Mouse (Mus musculus): Measurements from ENCODE around the gene Mphosph9. TPM values are rescaled to one million over a fixed set of nuclear protein-coding genes. Genes with fewer than 3 reads are reported as not detected.

Mphosph9 gene
- polyA plus RNA-seq, 1 experiment from 2014 or later: 20.2 TPM

GRCm38 (mm10) chr5:124223574-124223973 lies 104.2 kb downstream of the Mphosph9 start:
- Histone ChIP-seq H3K9me3 (ENCODE audit: control insufficient read depth, low read depth, low read length) (no peaks in the 10 kb centered on the region), H3K4me1 (ENCODE audit: control insufficient read depth, insufficient read depth, low read length) (peaks cover 8% of the 10 kb centered on the region; the same call in 1 of the 2 replicates), H3K4me3 (ENCODE audit: low read depth, low read length) (no peak overlapping the region), H3K9ac (replicated peaks; ENCODE audit: low read depth, low read length) (no peak overlapping the region), H3K4me2 (replicated peaks; ENCODE audit: low read depth, low read length) (no peak overlapping the region), H3K27me3 (ENCODE audit: control insufficient read depth, insufficient read depth, low read length) (no peaks in the 10 kb centered on the region), H3K36me3 (ENCODE audit: control insufficient read depth, insufficient read depth, low read length) (no peaks in the 10 kb centered on the region), H3K27ac (ENCODE audit: low read length) (no peak overlapping the region)
- WGBS: 70% methylated on average over 8 of the region's 8 CpGs
- no peak for ATAC-seq (ENCODE audit: insufficient number of reproducible peaks, insufficient read depth, low FRiP score, low read depth)

- Histone ChIP-seq H3K27ac (ENCODE audit: low read length) (no peak overlapping the region), H3K9me3 (ENCODE audit: control insufficient read depth, low read depth, low read length) (no peaks in the 10 kb centered on the region), H3K4me3 (ENCODE audit: low read depth, low read length) (no peak overlapping the region), H3K36me3 (ENCODE audit: control insufficient read depth, insufficient read depth, low read length) (no peaks in the 10 kb centered on the region), H3K4me1 (ENCODE audit: control insufficient read depth, insufficient read depth, low read length) (peaks cover 8% of the 10 kb centered on the region; the same call in 1 of the 2 replicates), H3K4me2 (replicated peaks; ENCODE audit: low read depth, low read length) (no peak overlapping the region), H3K27me3 (ENCODE audit: control insufficient read depth, insufficient read depth, low read length) (no peaks in the 10 kb centered on the region), H3K9ac (replicated peaks; ENCODE audit: low read depth, low read length) (no peak overlapping the region)
- WGBS: 78% methylated on average over 11 of the region's 11 CpGs
- no peak for ATAC-seq (ENCODE audit: insufficient number of reproducible peaks, insufficient read depth, low FRiP score, low read depth)
Measured at GRCm38 (mm10) chr5:124222696-124223095, 105.1 kb downstream of the Mphosph9 start.

GRCm38 (mm10) chr5:124221736-124222040 lies 106.1 kb downstream of the Mphosph9 start:
- Histone ChIP-seq H3K4me1 (ENCODE audit: control insufficient read depth, insufficient read depth, low read length) (peaks cover 8% of the 10 kb centered on the region; the same call in 1 of the 2 replicates), H3K4me2 (replicated peaks; ENCODE audit: low read depth, low read length) (no peak overlapping the region), H3K4me3 (ENCODE audit: low read depth, low read length) (no peak overlapping the region), H3K9me3 (ENCODE audit: control insufficient read depth, low read depth, low read length) (no peaks in the 10 kb centered on the region), H3K27me3 (ENCODE audit: control insufficient read depth, insufficient read depth, low read length) (no peaks in the 10 kb centered on the region), H3K27ac (ENCODE audit: low read length) (no peak overlapping the region), H3K9ac (replicated peaks; ENCODE audit: low read depth, low read length) (no peak overlapping the region), H3K36me3 (ENCODE audit: control insufficient read depth, insufficient read depth, low read length) (no peaks in the 10 kb centered on the region)
- ATAC-seq (ENCODE audit: insufficient number of reproducible peaks, insufficient read depth, low FRiP score, low read depth): no peak
- 76% methylated on average over 7 of the region's 7 CpGs for WGBS

GRCm38 (mm10) chr5:124221037-124221735 lies 106.6 kb downstream of the Mphosph9 start:
- H3K9ac ChIP-seq (replicated peaks; ENCODE audit: low read depth, low read length): no peak overlapping the region
- no peak overlapping the region for H3K27ac ChIP-seq (ENCODE audit: low read length)
- no peak overlapping the region for H3K4me3 ChIP-seq (ENCODE audit: low read depth, low read length)
- H3K4me1 ChIP-seq (ENCODE audit: control insufficient read depth, insufficient read depth, low read length): peaks cover 8% of the 10 kb centered on the region; the same call in 1 of the 2 replicates
- H3K36me3 ChIP-seq (ENCODE audit: control insufficient read depth, insufficient read depth, low read length): no peaks in the 10 kb centered on the region
- H3K9me3 ChIP-seq (ENCODE audit: control insufficient read depth, low read depth, low read length): no peaks in the 10 kb centered on the region
- no peaks in the 10 kb centered on the region for H3K27me3 ChIP-seq (ENCODE audit: control insufficient read depth, insufficient read depth, low read length)
- WGBS: 36% methylated on average over 7 of the region's 7 CpGs
- ATAC-seq (ENCODE audit: insufficient number of reproducible peaks, insufficient read depth, low FRiP score, low read depth): peak; percentile 50; the same call in 1 of the 2 replicates
- no peak overlapping the region for H3K4me2 ChIP-seq (replicated peaks; ENCODE audit: low read depth, low read length)

GRCm38 (mm10) chr5:124220551-124220950 lies 107.2 kb downstream of the Mphosph9 start:
- WGBS: 87% methylated on average over 5 of the region's 5 CpGs

GRCm38 (mm10) chr5:124219431-124219830 lies 108.3 kb downstream of the Mphosph9 start:
- Histone ChIP-seq H3K27ac (ENCODE audit: low read length) (no peak overlapping the region), H3K4me2 (replicated peaks; ENCODE audit: low read depth, low read length) (no peak overlapping the region), H3K4me3 (ENCODE audit: low read depth, low read length) (no peak overlapping the region), H3K9me3 (ENCODE audit: control insufficient read depth, low read depth, low read length) (no peaks in the 10 kb centered on the region), H3K4me1 (ENCODE audit: control insufficient read depth, insufficient read depth, low read length) (peaks cover 8% of the 10 kb centered on the region; the same call in 1 of the 2 replicates), H3K9ac (replicated peaks; ENCODE audit: low read depth, low read length) (no peak overlapping the region), H3K27me3 (ENCODE audit: control insufficient read depth, insufficient read depth, low read length) (no peaks in the 10 kb centered on the region), H3K36me3 (ENCODE audit: control insufficient read depth, insufficient read depth, low read length) (no peaks in the 10 kb centered on the region)
- WGBS: 92% methylated on average over 10 of the region's 10 CpGs
- no peak for ATAC-seq (ENCODE audit: insufficient number of reproducible peaks, insufficient read depth, low FRiP score, low read depth)

More at GRCm38 (mm10) chr5:124220551-124220950, 107.2 kb downstream of the Mphosph9 start:
- ATAC-seq (ENCODE audit: insufficient number of reproducible peaks, insufficient read depth, low FRiP score, low read depth): no peak
- Histone ChIP-seq H3K4me2 (replicated peaks; ENCODE audit: low read depth, low read length) (no peak overlapping the region), H3K27me3 (ENCODE audit: control insufficient read depth, insufficient read depth, low read length) (no peaks in the 10 kb centered on the region), H3K9me3 (ENCODE audit: control insufficient read depth, low read depth, low read length) (no peaks in the 10 kb centered on the region), H3K27ac (ENCODE audit: low read length) (no peak overlapping the region), H3K4me3 (ENCODE audit: low read depth, low read length) (no peak overlapping the region), H3K9ac (replicated peaks; ENCODE audit: low read depth, low read length) (no peak overlapping the region), H3K36me3 (ENCODE audit: control insufficient read depth, insufficient read depth, low read length) (no peaks in the 10 kb centered on the region), H3K4me1 (ENCODE audit: control insufficient read depth, insufficient read depth, low read length) (peaks cover 8% of the 10 kb centered on the region; the same call in 1 of the 2 replicates)

GRCm38 (mm10) chr5:124218986-124219385 lies 108.8 kb downstream of the Mphosph9 start:
- Histone ChIP-seq H3K9me3 (ENCODE audit: control insufficient read depth, low read depth, low read length) (no peaks in the 10 kb centered on the region), H3K4me2 (replicated peaks; ENCODE audit: low read depth, low read length) (no peak overlapping the region), H3K27me3 (ENCODE audit: control insufficient read depth, insufficient read depth, low read length) (no peaks in the 10 kb centered on the region), H3K4me3 (ENCODE audit: low read depth, low read length) (no peak overlapping the region), H3K9ac (replicated peaks; ENCODE audit: low read depth, low read length) (no peak overlapping the region), H3K4me1 (ENCODE audit: control insufficient read depth, insufficient read depth, low read length) (peaks cover 8% of the 10 kb centered on the region; the same call in 1 of the 2 replicates), H3K36me3 (ENCODE audit: control insufficient read depth, insufficient read depth, low read length) (no peaks in the 10 kb centered on the region), H3K27ac (ENCODE audit: low read length) (no peak overlapping the region)
- no peak for ATAC-seq (ENCODE audit: insufficient number of reproducible peaks, insufficient read depth, low FRiP score, low read depth)
- 65% methylated on average over 7 of the region's 7 CpGs for WGBS

- no peak overlapping the region for H3K4me3 ChIP-seq (ENCODE audit: low read depth, low read length)
- H3K36me3 ChIP-seq (ENCODE audit: control insufficient read depth, insufficient read depth, low read length): no peaks in the 10 kb centered on the region
- H3K27ac ChIP-seq (ENCODE audit: low read length): no peak overlapping the region
- no peaks in the 10 kb centered on the region for H3K27me3 ChIP-seq (ENCODE audit: control insufficient read depth, insufficient read depth, low read length)
- no peak overlapping the region for H3K4me2 ChIP-seq (replicated peaks; ENCODE audit: low read depth, low read length)
- ATAC-seq (ENCODE audit: insufficient number of reproducible peaks, insufficient read depth, low FRiP score, low read depth): no peak
- H3K9ac ChIP-seq (replicated peaks; ENCODE audit: low read depth, low read length): no peak overlapping the region
- peaks cover 8% of the 10 kb centered on the region; the same call in 1 of the 2 replicates for H3K4me1 ChIP-seq (ENCODE audit: control insufficient read depth, insufficient read depth, low read length)
- 52% methylated on average over 8 of the region's 8 CpGs for WGBS
- no peaks in the 10 kb centered on the region for H3K9me3 ChIP-seq (ENCODE audit: control insufficient read depth, low read depth, low read length)
Measured at GRCm38 (mm10) chr5:124217566-124218249, 110.1 kb downstream of the Mphosph9 start.
